Mouse (Mus musculus) myocyte (in vitro differentiated cells): Measurements from ENCODE around the gene Phka2.

Experiments
- CEBPB ChIP-seq: IDR thresholded peaks from 2 replicates; pipeline ENCODE4 v1.6.1; 2011; ENCODE audit warnings: mild to moderate bottlenecking, moderate library complexity; ENCODE audit not compliant: poor library complexity, insufficient read depth, severe bottlenecking
- E2F4 ChIP-seq: IDR thresholded peaks from one replicate; pipeline ENCODE4 v1.6.1; 2011; ENCODE audit warnings: mild to moderate bottlenecking, control low read depth, moderate library complexity; ENCODE audit not compliant: insufficient read depth
- MAX ChIP-seq: IDR thresholded peaks from one replicate; pipeline ENCODE4 v1.6.1; 2011; ENCODE audit warnings: low read depth, mild to moderate bottlenecking, control low read depth
- POLR2A ChIP-seq: IDR thresholded peaks from one replicate; pipeline ENCODE4 v1.6.1; 2011; ENCODE audit warnings: low read depth, mild to moderate bottlenecking, control low read depth, moderate library complexity; ENCODE audit not compliant: insufficient read length
- POLR2AphosphoS2 ChIP-seq: IDR thresholded peaks from one replicate; pipeline ENCODE4 v1.6.1; 2011; ENCODE audit warnings: low read depth, control low read depth; ENCODE audit not compliant: insufficient read length
- REST ChIP-seq: IDR thresholded peaks from one replicate; pipeline ENCODE4 v1.6.1; 2011; ENCODE audit warnings: mild to moderate bottlenecking, control low read depth, moderate library complexity; ENCODE audit not compliant: insufficient read depth, insufficient read length
- SRF ChIP-seq: IDR thresholded peaks from one replicate; pipeline ENCODE4 v1.6.1; 2011; ENCODE audit warnings: low read depth; ENCODE audit not compliant: control insufficient read depth, insufficient read length
- TCF12 ChIP-seq: IDR thresholded peaks from one replicate; pipeline ENCODE4 v1.6.1; 2011; ENCODE audit warnings: mild to moderate bottlenecking, control low read depth; ENCODE audit not compliant: poor library complexity, insufficient read depth, severe bottlenecking
- USF1 ChIP-seq: IDR thresholded peaks from one replicate; pipeline ENCODE4 v1.6.1; 2011; ENCODE audit warnings: low read depth, mild to moderate bottlenecking, control low read depth, moderate library complexity

DNA sequence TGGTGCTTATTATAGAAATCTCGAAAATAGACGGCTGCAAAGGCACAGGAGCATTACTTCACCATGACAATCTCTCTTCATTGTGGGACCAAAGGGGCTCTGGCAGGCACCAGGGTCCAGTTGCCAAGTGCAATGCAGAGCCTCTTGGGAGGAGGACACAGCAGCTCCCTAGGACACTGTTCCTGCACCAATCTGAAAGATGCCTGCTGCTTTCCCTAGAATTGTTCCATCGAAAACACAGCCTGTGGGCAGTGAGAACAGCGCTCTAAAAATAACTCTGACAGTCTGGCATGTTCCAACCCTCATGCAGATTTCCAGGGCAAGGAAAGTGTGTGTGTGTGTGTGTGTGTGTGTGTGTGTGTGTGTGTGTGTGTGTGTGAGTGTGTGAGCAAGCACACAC, 86.6 kb downstream of the Phka2 start:
- TF ChIP-seq POLR2A = no peak
- no peak for TF ChIP-seq USF1
- TF ChIP-seq CEBPB = no peak
- no peak for TF ChIP-seq TCF12
- no peak for TF ChIP-seq E2F4
- TF ChIP-seq POLR2AphosphoS2 = no peak
- TF ChIP-seq MAX = no peak
- no peak for TF ChIP-seq REST
- TF ChIP-seq SRF = no peak
